Mouse (Mus musculus) retina, postnatal 1 day (tissue): ENCODE measurements around the gene Cript.
"Not testable (repeated sequence)": the region's sequence is repeated elsewhere in the genome, so short reads cannot be mapped to it uniquely, and the experiment has no call there.

Experiments
- DNase-seq: peaks from one replicate; pipeline ENCODE4 v3.0.0-alpha.2; 2012

The Cript gene

DNA sequence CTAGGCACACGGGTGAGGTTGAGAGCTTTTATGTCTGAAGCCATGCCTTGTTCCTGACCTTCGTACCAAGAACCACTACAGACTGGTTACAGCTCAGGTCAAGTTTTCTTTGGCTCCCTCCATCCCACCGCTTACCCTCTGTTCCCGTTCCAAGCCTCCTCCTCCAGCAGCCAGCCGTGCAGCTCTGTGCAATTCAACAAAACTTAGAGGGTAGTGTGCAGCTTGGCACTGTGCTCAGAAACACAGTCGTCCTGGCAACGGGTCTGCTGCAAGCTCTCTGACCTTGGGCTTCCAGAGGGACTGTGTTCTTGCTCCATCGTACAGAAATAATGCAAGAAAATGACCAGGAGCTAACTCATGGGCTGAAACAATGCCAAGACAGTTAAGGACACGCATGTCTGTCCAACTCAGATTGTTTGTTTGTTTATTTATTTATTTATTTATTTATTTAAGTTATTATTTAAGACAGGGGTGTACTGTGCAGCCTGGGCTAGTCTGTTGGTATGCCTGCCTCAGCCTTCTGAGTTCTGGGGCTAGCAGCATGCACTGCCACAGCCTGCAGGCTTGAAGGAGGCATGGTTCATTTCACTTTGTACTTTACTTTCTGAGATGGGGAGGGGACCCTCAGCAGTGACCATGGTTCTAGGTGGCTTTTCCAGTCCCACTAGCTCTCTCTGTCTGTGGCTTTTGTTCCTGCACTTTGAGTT is 25.3 kb downstream of the Cript start:
- peak; percentile 81 for DNase-seq

DNA sequence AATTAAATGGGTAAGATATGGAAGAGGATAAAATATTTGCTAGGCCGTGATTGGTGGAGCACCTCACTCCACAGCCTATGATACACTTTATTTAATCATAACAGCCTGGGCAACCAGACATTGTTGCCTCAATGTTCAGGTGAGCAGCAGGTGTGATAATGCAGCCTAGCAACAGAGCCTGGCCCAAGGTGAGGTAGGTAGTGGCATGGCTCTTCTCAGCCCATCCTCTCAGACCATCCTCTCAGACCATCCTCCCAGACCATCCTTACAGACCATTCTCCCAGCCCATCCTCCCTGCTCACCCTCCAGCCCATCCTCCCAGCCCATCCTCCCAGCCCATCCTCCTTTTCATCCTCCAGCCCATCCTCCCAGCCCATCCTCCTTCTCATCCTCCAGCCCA is 26.3 kb downstream of the Cript start:
- DNase-seq: no peak

- no peak for DNase-seq
Observed at GRCm38 (mm10) chr17:87052432-87052831, 27.1 kb downstream of the Cript start.

- no peak for DNase-seq
Observed at GRCm38 (mm10) chr17:87053921-87054320, 28.6 kb downstream of the Cript start.

DNA sequence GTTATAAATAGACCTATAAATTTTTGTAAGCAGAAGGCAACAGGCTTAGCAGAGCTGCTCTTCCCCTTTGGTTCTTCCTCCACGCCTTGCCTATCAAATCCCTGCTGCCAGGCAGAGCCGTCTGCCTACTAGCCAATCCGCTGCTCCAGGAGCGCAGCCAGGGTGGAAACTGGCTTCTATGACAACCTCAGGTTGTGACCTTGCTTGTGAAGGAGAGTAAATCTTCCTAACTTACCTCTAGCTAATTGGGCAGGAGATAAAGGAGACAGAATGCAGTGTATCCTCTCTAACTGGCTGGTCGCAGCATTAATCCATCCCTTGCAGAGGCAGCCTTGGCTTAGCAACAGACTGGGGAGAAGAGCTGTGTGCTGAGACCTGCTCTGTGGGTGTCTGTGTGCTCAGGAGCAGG is 29.7 kb downstream of the Cript start:
- peak; percentile 70 for DNase-seq

DNA sequence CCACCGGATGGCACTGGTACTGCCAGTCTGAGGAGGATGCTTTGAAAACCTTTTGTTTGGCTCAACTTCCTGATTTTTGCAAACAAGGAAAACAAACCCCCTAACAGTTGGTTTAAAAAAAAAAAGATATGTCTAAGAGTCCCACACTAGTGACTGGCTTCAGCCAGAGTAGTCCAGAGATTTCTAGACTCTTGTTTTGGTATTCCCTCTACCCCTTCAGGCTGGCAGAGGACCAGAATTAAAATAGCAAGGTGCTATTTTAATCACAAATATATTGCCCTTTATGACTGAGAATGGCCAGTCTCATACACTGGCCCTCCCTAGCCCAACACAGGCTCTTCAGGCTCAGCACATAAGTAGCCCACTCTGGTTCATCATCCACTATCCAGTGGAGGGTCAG is 30.3 kb downstream of the Cript start:
- no peak for DNase-seq

DNA sequence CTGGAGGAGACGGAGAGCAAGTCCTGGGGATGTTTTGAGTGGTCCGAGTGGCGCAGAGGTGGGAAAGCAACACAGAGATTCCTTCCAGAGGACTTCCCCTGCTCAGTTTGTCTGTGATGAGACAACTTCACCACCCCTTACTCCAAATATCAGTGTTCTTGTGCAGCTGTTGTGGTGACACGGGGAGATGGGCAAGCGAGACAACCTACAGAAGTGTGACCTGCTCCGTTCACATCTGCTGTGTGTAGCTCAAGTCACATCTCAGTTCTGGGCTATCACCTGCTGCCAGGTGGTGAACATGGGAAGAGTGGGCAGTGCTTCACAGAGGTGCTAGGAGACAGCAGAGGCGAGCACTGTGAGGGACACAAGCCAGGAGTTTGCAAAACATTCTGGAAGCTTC is 31.4 kb downstream of the Cript start:
- DNase-seq: no peak

GRCm38 (mm10) chr17:87057486-87058266 is 32.3 kb downstream of the Cript start:
- no peak for DNase-seq

DNA sequence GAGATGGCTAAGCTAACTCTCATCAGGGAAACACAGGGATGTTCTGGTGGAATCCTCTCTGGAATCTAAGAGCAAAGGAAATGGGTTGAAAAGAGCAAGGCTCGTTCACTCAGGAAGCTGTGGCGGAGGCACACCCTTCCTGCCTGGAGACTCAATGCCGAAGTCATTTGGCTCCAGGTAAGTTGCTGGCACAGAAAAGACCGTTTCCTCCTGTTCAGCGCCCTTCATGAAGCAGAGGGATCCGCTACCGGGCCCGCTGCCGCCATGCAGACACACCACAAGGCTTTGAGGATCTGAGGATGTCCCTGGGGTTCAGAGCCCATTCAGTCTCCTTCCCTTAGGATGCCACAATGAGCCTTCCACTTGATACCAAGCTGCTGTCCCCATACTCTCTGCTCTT is 37.3 kb downstream of the Cript start:
- no peak for DNase-seq

DNA sequence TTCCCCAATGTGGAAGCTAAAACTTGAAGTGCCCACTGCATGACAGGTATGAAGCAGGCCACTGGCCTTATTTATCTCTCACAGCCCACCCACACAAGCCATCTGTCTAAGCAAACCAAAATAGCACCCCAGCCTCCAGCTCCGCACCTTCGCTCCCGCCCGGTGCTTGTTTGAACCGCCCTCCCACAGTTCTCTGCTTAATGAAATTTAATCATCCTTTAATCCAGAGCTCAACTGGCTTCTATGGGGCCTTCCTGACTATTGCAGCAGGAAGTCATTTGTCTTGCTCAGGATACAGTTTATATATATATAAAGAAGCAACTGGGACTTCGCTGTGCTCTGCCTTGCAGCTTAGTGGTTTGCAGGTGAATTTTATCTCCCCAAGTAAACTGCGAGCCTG is 38.1 kb downstream of the Cript start:
- no peak for DNase-seq

DNA sequence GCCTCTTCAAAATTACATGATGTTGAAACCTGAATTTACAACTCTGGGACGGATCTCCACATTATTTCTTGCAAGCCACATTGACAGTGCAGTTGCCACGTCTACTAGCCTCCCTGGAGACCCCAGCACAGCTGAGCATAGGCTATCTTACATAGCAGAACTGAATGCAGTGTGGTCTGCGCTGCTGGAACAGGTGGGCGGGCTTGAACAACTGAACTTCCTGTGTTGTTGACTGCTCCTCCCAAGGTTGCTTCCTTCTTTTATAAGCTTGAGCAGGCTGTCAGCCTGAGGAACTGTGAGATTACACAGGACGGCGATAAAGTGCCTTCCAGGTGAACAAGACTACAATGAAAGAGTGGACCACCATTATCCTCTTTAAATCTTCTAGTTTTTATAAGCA is 38.6 kb downstream of the Cript start:
- no peak for DNase-seq

DNA sequence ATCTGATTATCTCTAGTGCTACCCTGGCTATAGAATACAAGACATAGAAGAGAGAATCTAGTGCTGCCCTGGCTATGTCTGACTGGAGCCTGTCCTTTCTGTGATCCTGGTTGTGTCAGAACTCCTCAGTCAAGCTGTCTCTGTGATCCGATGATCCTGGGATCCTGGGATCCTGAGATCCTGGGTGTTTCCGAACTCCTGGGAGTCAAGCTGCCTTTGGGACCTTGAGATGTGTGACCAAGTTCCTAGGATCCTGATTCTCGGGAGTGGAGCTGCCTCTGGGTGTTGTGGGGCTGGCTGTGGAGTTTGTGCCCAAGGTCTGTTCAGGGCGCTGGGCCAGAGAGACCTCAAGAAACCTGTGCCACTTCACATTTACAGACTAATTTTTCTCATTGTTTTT is 43.6 kb downstream of the Cript start:
- DNase-seq: no peak

DNA sequence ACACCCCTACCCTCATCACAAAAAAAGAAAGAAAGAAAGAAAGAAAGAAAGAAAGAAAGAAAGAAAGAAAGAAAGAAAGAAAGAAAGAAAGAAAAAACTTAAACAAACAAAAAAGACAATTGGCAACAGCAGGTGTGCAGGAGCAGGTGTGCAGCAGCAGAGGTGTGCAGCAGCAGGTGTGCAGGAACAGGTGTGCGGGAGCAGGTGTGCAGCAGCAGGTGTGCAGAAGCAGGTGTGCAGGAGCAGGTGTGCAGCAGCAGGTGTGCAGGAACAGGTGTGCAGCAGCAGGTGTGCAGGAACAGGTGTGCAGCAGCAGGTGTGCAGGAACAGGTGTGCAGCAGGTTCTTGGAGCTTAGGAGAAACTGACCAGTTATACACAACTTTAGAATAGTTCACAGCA is 46.8 kb downstream of the Cript start:
- not testable (repeated sequence) for DNase-seq

DNA sequence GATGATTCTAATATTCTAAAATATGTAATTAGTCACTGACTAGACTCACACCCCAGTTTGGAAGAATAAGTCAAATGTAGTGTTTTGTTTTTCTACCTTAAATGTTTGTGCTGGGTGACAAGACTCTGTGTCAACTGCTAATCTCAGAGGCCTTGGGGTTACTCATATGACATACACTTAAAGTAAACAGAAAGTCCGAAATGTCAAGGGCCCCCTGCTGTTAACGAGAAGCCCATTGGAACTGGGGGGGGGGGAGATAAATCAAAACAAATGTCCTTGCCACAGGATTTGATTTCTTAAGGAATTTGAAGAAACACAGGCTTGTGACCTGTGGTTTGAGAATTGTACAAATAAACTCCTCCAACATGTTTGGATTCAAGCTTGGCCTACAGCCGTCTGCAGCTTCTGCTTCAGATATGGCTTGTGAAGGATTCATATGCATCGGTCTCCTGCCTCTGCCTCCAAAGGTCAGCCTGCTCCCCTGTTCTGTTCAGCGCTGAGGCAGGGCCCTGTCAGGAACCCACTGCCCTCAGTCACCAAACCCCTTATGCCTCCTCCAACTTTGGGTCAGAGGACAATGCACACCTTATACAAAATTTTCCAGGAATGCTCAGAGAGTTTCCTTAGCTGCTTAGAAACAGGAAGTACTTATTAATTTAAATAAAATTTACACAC is 47.6 kb downstream of the Cript start:
- DNase-seq: no peak

DNA sequence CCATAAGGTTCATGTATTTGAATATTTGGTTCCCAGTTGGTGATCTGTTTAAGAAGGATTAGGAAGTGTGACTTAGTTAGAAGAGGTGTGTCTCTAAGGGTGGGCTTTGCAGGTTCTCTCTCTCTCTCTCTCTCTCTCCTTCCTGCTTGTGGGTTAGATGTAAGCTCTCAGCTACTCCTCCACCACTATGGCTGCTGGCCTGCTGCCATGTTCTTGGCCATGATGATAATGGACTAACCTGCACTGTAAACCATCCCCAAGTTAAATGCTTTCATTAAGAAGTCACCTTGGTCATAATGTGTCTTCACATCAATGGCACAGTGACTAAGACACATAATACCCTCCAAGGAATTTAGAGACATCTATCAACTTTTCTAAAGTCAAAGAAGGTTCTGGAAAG is 48.1 kb downstream of the Cript start:
- DNase-seq: no peak

- DNase-seq: not testable (repeated sequence)
Observed at GRCm38 (mm10) chr17:87078217-87078616, 52.9 kb downstream of the Cript start.

DNA sequence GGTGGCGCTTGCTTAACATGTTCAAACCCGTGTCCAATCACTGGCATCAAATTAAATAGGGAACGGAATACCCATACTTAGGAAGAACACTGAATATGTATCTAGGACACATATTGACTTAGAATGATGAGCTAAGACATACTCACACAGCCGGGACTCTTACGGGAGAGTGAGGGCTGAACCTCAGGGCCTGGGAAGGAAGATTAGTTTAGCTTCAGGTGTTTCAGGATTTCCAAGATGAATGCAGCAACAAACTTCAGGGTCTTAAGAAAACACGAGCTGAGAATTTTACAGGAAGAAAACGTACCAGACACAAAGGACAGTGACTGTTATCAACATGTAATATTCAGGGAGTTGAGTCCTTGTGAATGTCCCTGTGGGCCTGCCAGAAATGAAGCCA is 55.4 kb downstream of the Cript start:
- DNase-seq: no peak

- DNase-seq: no peak
Observed at GRCm38 (mm10) chr17:87082547-87082946, 57.2 kb downstream of the Cript start.

- no peak for DNase-seq
Observed at GRCm38 (mm10) chr17:87083671-87084070, 58.3 kb downstream of the Cript start.
